Mouse (Mus musculus): ENCODE data around the gene Setd1b.

DNA sequence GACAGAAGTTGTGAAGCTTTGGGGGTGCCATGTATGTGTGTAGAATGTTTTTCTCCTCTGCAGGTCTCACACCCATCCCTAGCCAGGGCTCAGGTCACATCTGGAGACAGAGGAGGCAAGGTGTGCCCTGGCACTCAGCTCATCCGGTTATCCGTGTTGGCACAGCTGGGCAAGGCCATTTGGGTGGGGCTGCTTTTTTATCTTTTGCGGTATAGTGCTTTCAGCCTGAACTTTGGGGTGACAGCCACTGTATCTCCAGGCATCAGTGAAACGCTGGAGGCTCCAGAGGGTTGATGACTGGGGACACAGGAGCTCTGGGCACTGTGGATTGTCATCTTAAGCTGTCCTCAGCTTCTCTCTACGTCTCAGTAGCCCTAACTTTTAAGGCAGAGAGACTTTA lies 51.4 kb downstream of the Setd1b start:
- TF ChIP-seq POLR2A (IDR thresholded peaks at IDR 0.05; ENCODE audit: extremely low read depth, insufficient read depth, low read length) = no peak
- no peak for TF ChIP-seq CTCF (IDR thresholded peaks at IDR 0.05; ENCODE audit: low read depth, low read length)
